In the genomic region with DNA sequence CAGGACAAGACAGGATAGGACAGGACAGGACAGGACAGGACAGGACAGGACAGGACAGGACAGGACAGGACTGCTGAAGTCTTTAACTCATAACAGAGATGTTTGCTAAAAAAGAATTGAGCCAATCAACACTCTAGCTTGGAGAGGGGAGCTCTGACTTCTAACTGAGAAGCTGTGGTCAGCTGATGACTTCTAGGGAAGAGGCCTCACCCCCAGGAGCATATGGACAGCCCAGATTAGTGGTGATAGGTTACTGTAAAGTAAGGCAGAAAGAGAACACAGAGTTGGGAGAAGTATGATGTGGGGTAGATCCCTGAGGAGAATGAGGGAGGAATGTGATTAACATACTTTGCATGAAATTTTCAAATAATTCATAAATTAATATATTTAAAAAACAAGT, we compare ENCODE assay signal across 14 mouse cellular contexts.
"Had no signal": no experiment of that assay in that cellular context is flagged by ENCODE, and none has a peak within 500 bp of the region (broad histone marks: within the 10 kb centered on the region; RNA-seq: fewer than 3 reads in every experiment).

No protein-coding gene starts in this region.

- H3K4me1 ChIP-seq: midbrain, embryonic 10.5 days; midbrain, embryonic 12.5 days; neural tube, embryonic 12.5 days had no signal

- DNase-seq: lung, adult 18-20 months; lung, embryonic 14.5 days; lung, postnatal 10 days; lung, postnatal 4 days; midbrain, embryonic 14.5 days; right cerebral cortex, postnatal 14 days; thymus, adult 18-20 months; thymus, postnatal 14 days; thymus, postnatal 36 days had no signal

- ATAC-seq: midbrain, embryonic 16.5 days had no signal

- H3K36me3 ChIP-seq: midbrain, embryonic 10.5 days; midbrain, embryonic 12.5 days; neural tube, embryonic 12.5 days had no signal

- H3K9me3 ChIP-seq: midbrain, embryonic 10.5 days; midbrain, embryonic 12.5 days; neural tube, embryonic 12.5 days had no signal

- H3K27ac ChIP-seq: midbrain, embryonic 10.5 days; midbrain, embryonic 12.5 days; neural tube, embryonic 12.5 days had no signal

- H3K27me3 ChIP-seq: midbrain, embryonic 12.5 days; neural tube, embryonic 12.5 days had no signal

- H3K4me2 ChIP-seq: lung, embryonic 14.5 days; midbrain, embryonic 12.5 days; neural tube, embryonic 12.5 days had no signal

- H3K4me3 ChIP-seq: midbrain, embryonic 10.5 days; midbrain, embryonic 12.5 days; myocyte; neural tube, embryonic 12.5 days had no signal

- H3K9ac ChIP-seq: lung, embryonic 14.5 days; midbrain, embryonic 12.5 days; neural tube, embryonic 12.5 days had no signal
